In the genomic region with DNA sequence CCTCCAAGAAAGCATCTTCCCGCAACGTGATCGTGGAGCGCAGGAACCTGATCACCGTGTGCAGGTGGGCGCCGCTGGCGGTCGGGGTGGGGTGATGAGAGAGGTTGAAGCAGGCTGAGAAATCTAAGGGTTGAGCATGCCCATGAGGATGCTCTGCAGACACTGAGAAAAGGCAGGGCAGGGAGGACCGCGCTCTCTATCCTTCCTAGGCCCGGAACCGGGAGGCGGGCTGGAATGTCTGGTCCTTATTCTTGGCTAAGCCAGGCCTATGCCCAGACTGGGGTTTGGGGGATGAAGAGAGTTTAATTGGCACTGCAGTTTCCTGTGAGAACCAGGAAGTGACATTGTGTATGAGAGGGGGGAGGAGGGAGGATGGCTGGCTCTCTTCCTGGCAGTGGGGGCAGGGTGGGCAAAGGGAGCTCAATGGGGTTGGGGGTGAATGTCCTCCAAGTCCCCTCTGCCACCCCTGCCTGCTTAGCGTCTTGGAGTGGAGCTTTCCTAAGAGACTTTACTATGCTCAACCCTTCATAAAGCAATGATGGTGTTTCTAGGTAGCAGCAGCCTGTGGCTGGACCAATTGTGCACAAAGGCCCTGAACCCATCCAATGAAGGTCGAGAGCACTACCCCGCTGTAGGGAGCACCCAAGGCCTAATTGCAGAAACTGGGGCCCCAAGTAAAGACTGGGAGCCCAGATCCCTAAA, we compare ENCODE assay signal across 1 mouse cellular context.
TF ChIP-seq lines count a peak whose summit lies in the region.

No protein-coding gene starts in this region.

TF ChIP-seq in CH12.LX, 34 proteins besides CTCF, POLR2A, EP300 and RAD21:
- TF ChIP-seq NRF1 (IDR thresholded peaks at IDR 0.05; ENCODE audit: low read depth, low read length) = peak; percentile 45; the same call in 1 of the 2 replicates
- TF ChIP-seq ELF1 (IDR thresholded peaks at IDR 0.05; ENCODE audit: low read depth, low read length) = peak; percentile 75
- TF ChIP-seq SMC3 (IDR thresholded peaks at IDR 0.05; ENCODE audit: low read depth, low read length) = no peak
TF ChIP-seq in CH12.LX: peak in this region for 2.
